In the genomic region with DNA sequence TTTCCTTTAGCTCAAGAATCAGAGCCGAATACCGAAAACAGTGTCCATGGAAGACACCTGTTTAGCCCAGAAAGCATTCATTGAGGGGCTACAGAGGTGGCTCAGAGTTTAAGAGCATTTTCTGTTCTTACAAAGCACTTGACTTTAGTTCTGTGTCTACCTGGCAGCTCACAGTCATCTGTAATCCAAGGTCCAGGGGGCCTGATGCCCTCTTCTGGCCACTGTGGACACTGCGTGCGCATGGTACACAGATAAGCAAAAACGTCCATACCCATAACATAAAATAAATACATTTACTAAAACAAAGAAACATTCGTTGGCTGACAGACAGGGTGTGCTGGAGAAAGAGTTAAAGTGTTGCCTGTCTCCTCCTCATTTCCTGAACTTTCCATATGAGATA, we compare ENCODE assay signal across 10 mouse cellular contexts. TPM values are rescaled to one million over a fixed set of nuclear protein-coding genes. Genes with fewer than 3 reads are reported as not detected.
DNase-seq lines count a peak whose midpoint lies in the region; ATAC-seq and TF ChIP-seq lines count a peak whose summit lies in the region.
"Had no signal": no experiment of that assay in that cellular context is flagged by ENCODE, and none has a peak within 500 bp of the region (broad histone marks: within the 10 kb centered on the region; RNA-seq: fewer than 3 reads in every experiment).

No protein-coding gene starts in this region.

- 56% methylated on average over 6 of the region's 6 CpGs for WGBS in intestine, embryonic 14.5 days
- WGBS in intestine, embryonic 16.5 days, result 59% methylated on average over 6 of the region's 6 CpGs

- TF ChIP-seq CTCF in G1E (IDR thresholded peaks at IDR 0.05; ENCODE audit: low read depth, low read length), result 0 out of 2 replicates have a peak, but pooled peaks have one; percentile 18

- no peak overlapping the region for H3K9ac ChIP-seq in intestine, embryonic 14.5 days (ENCODE audit: low read length)
- no peak overlapping the region for H3K9ac ChIP-seq in intestine, embryonic 16.5 days (ENCODE audit: low read depth, low read length)
- H3K9ac ChIP-seq: embryonic facial prominence, embryonic 12.5 days; liver, embryonic 15.5 days had no signal

- no peak overlapping the region for H3K4me2 ChIP-seq in intestine, embryonic 14.5 days (ENCODE audit: low read length)
- H3K4me2 ChIP-seq in intestine, embryonic 16.5 days (ENCODE audit: low read depth, low read length), result no peak overlapping the region
- H3K4me2 ChIP-seq: embryonic facial prominence, embryonic 12.5 days; liver, embryonic 15.5 days had no signal

- peak; percentile 73 for DNase-seq in intestine, embryonic 14.5 days (ENCODE audit: low spot score)
- DNase-seq in G1E (ENCODE audit: low spot score), result no peak
- DNase-seq in cerebellum, adult 11-12 months, result peak; percentile 21
- peak; percentile 19 to 21 for DNase-seq in gastrocnemius, adult 8-10 months (ENCODE audit: low spot score in 2 of 2)
- DNase-seq in left cerebral cortex, adult 18-20 months (ENCODE audit: low spot score in 2 of 2), result peak; percentile 53 to 67
- DNase-seq in thymus, postnatal 25 days, result peak; percentile 68

- no peak overlapping the region for H3K4me3 ChIP-seq in intestine, embryonic 14.5 days (ENCODE audit: low read depth, low read length)
- H3K4me3 ChIP-seq in intestine, embryonic 16.5 days (ENCODE audit: low read length), result no peak overlapping the region
- no peak overlapping the region for H3K4me3 ChIP-seq in G1E (ENCODE audit: low read depth, low read length)
- H3K4me3 ChIP-seq: embryonic facial prominence, embryonic 12.5 days; liver, embryonic 15.5 days had no signal

- H3K27me3 ChIP-seq in intestine, embryonic 14.5 days (replicated peaks; ENCODE audit: control insufficient read depth, insufficient read depth, low read length), result no peaks in the 10 kb centered on the region
- H3K27me3 ChIP-seq in intestine, embryonic 16.5 days (replicated peaks; ENCODE audit: control insufficient read depth, insufficient read depth, low read length), result no peaks in the 10 kb centered on the region
- no peaks in the 10 kb centered on the region for H3K27me3 ChIP-seq in G1E (ENCODE audit: insufficient read depth, low read length)
- H3K27me3 ChIP-seq: embryonic facial prominence, embryonic 12.5 days; liver, embryonic 15.5 days had no signal

- no peaks in the 10 kb centered on the region for H3K4me1 ChIP-seq in intestine, embryonic 14.5 days (replicated peaks; ENCODE audit: control insufficient read depth, insufficient read depth, low read length)
- H3K4me1 ChIP-seq in intestine, embryonic 16.5 days (ENCODE audit: control insufficient read depth, insufficient read depth, low read length), result no peaks in the 10 kb centered on the region
- H3K4me1 ChIP-seq in G1E (ENCODE audit: insufficient read depth, low read depth, low read length), result no peaks in the 10 kb centered on the region
- H3K4me1 ChIP-seq: embryonic facial prominence, embryonic 12.5 days; liver, embryonic 15.5 days had no signal

- no peaks in the 10 kb centered on the region for H3K9me3 ChIP-seq in intestine, embryonic 14.5 days (ENCODE audit: control insufficient read depth, low read length)
- H3K9me3 ChIP-seq in intestine, embryonic 16.5 days (ENCODE audit: control insufficient read depth, low read length), result no peaks in the 10 kb centered on the region
- no peaks in the 10 kb centered on the region for H3K9me3 ChIP-seq in G1E (replicated peaks)
- H3K9me3 ChIP-seq: embryonic facial prominence, embryonic 12.5 days; liver, embryonic 15.5 days had no signal

- H3K36me3 ChIP-seq in intestine, embryonic 14.5 days (ENCODE audit: control insufficient read depth, insufficient read depth, low read length), result no peaks in the 10 kb centered on the region
- H3K36me3 ChIP-seq in intestine, embryonic 16.5 days (ENCODE audit: control insufficient read depth, insufficient read depth, low read length), result 0 out of 2 replicates have a peak, but pooled peaks cover under 1% of the 10 kb centered on the region
- H3K36me3 ChIP-seq in G1E (replicated peaks), result no peaks in the 10 kb centered on the region
- H3K36me3 ChIP-seq: embryonic facial prominence, embryonic 12.5 days; liver, embryonic 15.5 days had no signal

- no peak for ATAC-seq in intestine, embryonic 14.5 days (replicated peaks; ENCODE audit: low FRiP score, low TSS enrichment, low read depth)
- ATAC-seq in intestine, embryonic 16.5 days, result no peak
- no peak for ATAC-seq in G1E (ENCODE audit: extremely low read depth, insufficient number of reproducible peaks, low FRiP score, poor library complexity, severe bottlenecking)
- ATAC-seq in neutrophil, adult 5-6 weeks (ENCODE audit: extremely low read depth, insufficient number of reproducible peaks, low FRiP score, poor library complexity, severe bottlenecking), result peak; percentile 72; the same call in 1 of the 2 replicates

- no peak overlapping the region for H3K27ac ChIP-seq in intestine, embryonic 14.5 days (ENCODE audit: low read depth)
- no peak overlapping the region for H3K27ac ChIP-seq in intestine, embryonic 16.5 days (ENCODE audit: low read length)
- H3K27ac ChIP-seq: embryonic facial prominence, embryonic 12.5 days; liver, embryonic 15.5 days had no signal

RNA-seq across cellular contexts. Expression of gene Gucy2c, which starts 59.6 kb away (rescaled TPM):
- polyA plus RNA-seq in intestine, embryonic 14.5 days (2014; fragmentation: Nextera tagmentation; extraction: Ambion mirVana), result 62.1 and 63.7 TPM in 2 replicates
- polyA plus RNA-seq in intestine, embryonic 16.5 days (2015; fragmentation: Nextera tagmentation; extraction: Ambion mirVana), result 91.5 and 109 TPM in 2 replicates
- total RNA-seq in G1E (2014; fragmentation: Nextera tagmentation) (not detected in 2 replicates), G1E (2017) (under 0.01 TPM in 1 of 2 replicates, not detected in the other)
- not detected in 2 replicates for polyA plus RNA-seq in G1E (2012)
- not detected for total RNA-seq in gastrocnemius, adult 8-10 months (2022)
- total RNA-seq in left cerebral cortex, adult 18-20 months (2021), result under 1 TPM; 0.26 to 0.47 TPM
- 0.23 and 0.37 TPM in 2 replicates for total RNA-seq in neutrophil, adult 5-6 weeks (2017)
